Mouse (Mus musculus) forebrain, embryonic 11.5 days (tissue): ENCODE data around the gene Ppp4r1. TPM values are rescaled to one million over a fixed set of nuclear protein-coding genes. Genes with fewer than 3 reads are reported as not detected.

Experiments
- ATAC-seq: fragments of 200-750 bp; cut with Nextera tagmentation; replicated peaks from 2 replicates; pipeline ENCODE4 v1.8.0; 2017; ENCODE audit warnings: moderate TSS enrichment; ENCODE audit not compliant: low FRiP score
- DNase-seq: peaks from one replicate; pipeline ENCODE4 v3.0.0-alpha.2; 2017; ENCODE audit warnings: low spot score
- H3K27ac ChIP-seq: fragments of 300-500 bp; sonication (generic); 2 replicates; pipeline ENCODE4 v1.5.1; 2014; ENCODE audit warnings: low read depth, low read length
- H3K27me3 ChIP-seq: fragments of 300-500 bp; sonication (generic); 2 replicates; pipeline ENCODE4 v1.6.1; 2014; ENCODE audit warnings: mild to moderate bottlenecking, low read length, mixed read lengths; ENCODE audit not compliant: control insufficient read depth, insufficient read depth
- H3K36me3 ChIP-seq: fragments of 300-500 bp; sonication (generic); 2 replicates; pipeline ENCODE4 v1.6.1; 2014; ENCODE audit warnings: mild to moderate bottlenecking, low read length, moderate library complexity, mixed read lengths; ENCODE audit not compliant: control insufficient read depth, insufficient read depth
- H3K4me1 ChIP-seq: fragments of 300-500 bp; sonication (generic); replicated peaks from 2 replicates; pipeline ENCODE4 v1.6.1; 2014; ENCODE audit warnings: low read length, mixed read lengths; ENCODE audit not compliant: control insufficient read depth, insufficient read depth
- H3K4me2 ChIP-seq: fragments of 300-500 bp; sonication (generic); 2 replicates; pipeline ENCODE4 v1.6.1; 2014; ENCODE audit warnings: low read depth, mild to moderate bottlenecking, low read length, moderate library complexity, mixed read lengths; ENCODE audit not compliant: severe bottlenecking
- H3K4me3 ChIP-seq: fragments of 300-500 bp; sonication (generic); 2 replicates; pipeline ENCODE4 v1.5.1; 2014; ENCODE audit warnings: low read depth, low read length
- H3K9ac ChIP-seq: fragments of 300-500 bp; sonication (generic); 2 replicates; pipeline ENCODE4 v1.6.1; 2014; ENCODE audit warnings: low read length
- H3K9me3 ChIP-seq: fragments of 300-500 bp; sonication (generic); 2 replicates; pipeline ENCODE4 v1.6.1; 2016; ENCODE audit warnings: low read length, mixed read lengths; ENCODE audit not compliant: control insufficient read depth
- WGBS: fragments of 180-500 bp; shearing (Covaris S2); extraction: QIAGEN DNeasy Blood & Tissue Kit; methylation state at CpG from one replicate; pipeline ENCODE4 v1.1.7; 2014; 5-methylcytosine and 5-hydroxymethylcytosine counted together
- polyA plus RNA-seq: library from polyadenylated mRNA; unstranded; fragments of >200 nt; fragmentation: Nextera tagmentation; extraction: Ambion mirVana; gene quantifications from 2 replicates; pipeline ENCODE4 v1.2.1, GENCODE M21; 2014

Ppp4r1 gene
- polyA plus RNA-seq: 63.7 and 64.5 TPM in 2 replicates

GRCm38 (mm10) chr17:65782551-65783141 lies at the start of gene Ppp4r1:
TSS of gene Ppp4r1 (plus strand) at chr17:65782573.
- ATAC-seq (peak; percentile 88), DNase-seq (peak; percentile 94)
- Histone ChIP-seq H3K27me3 (no peaks in the 10 kb centered on the region), H3K9me3 (no peaks in the 10 kb centered on the region; the same call in 1 of the 2 replicates), H3K4me1 (peaks cover 7% of the 10 kb centered on the region; the same call in 1 of the 2 replicates), H3K4me3 (peak within 1 kb of the TSS; percentile 96), H3K9ac (peak within 1 kb of the TSS; percentile 98), H3K4me2 (peak within 1 kb of the TSS; percentile 77), H3K36me3 (0 out of 2 replicates have a peak, but pooled peaks cover 3% of the 10 kb centered on the region), H3K27ac (peak within 1 kb of the TSS; percentile 100)
- WGBS: under 1% methylated on average over 71 of the region's 81 CpGs

- Histone ChIP-seq H3K4me2 (no peak overlapping the region), H3K9me3 (no peaks in the 10 kb centered on the region), H3K27me3 (no peaks in the 10 kb centered on the region), H3K4me3 (no peak overlapping the region), H3K27ac (no peak overlapping the region), H3K4me1 (no peaks in the 10 kb centered on the region), H3K36me3 (no peaks in the 10 kb centered on the region), H3K9ac (no peak overlapping the region)
- no peak for ATAC-seq
- DNase-seq: no peak
- 90% methylated on average over 4 of the region's 4 CpGs for WGBS
Measured at GRCm38 (mm10) chr17:65732666-65733065, 49.7 kb upstream of the Ppp4r1 start.

GRCm38 (mm10) chr17:65735088-65735487 lies 47.3 kb upstream of the Ppp4r1 start:
- no peaks in the 10 kb centered on the region for H3K4me1 ChIP-seq
- WGBS: 91% methylated on average over 2 of the region's 2 CpGs
- ATAC-seq (no peak), DNase-seq (no peak)
- H3K9me3 ChIP-seq: no peaks in the 10 kb centered on the region
- no peak overlapping the region for H3K4me3 ChIP-seq
- H3K4me2 ChIP-seq: no peak overlapping the region
- no peaks in the 10 kb centered on the region for H3K36me3 ChIP-seq
- no peaks in the 10 kb centered on the region for H3K27me3 ChIP-seq
- H3K27ac ChIP-seq: no peak overlapping the region
- no peak overlapping the region for H3K9ac ChIP-seq

GRCm38 (mm10) chr17:65737175-65737574 lies 45.2 kb upstream of the Ppp4r1 start:
- ATAC-seq: no peak
- Histone ChIP-seq H3K27me3 (no peaks in the 10 kb centered on the region), H3K9me3 (no peaks in the 10 kb centered on the region), H3K4me2 (no peak overlapping the region), H3K4me1 (peaks cover 2% of the 10 kb centered on the region), H3K9ac (no peak overlapping the region), H3K36me3 (no peaks in the 10 kb centered on the region), H3K4me3 (no peak overlapping the region), H3K27ac (no peak overlapping the region)
- DNase-seq: no peak
- 95% methylated on average over 5 of the region's 5 CpGs for WGBS

GRCm38 (mm10) chr17:65737622-65738021 lies 44.8 kb upstream of the Ppp4r1 start:
- 85% methylated on average over 6 of the region's 6 CpGs for WGBS
- no peak overlapping the region for H3K4me2 ChIP-seq
- H3K27me3 ChIP-seq: no peaks in the 10 kb centered on the region
- H3K4me3 ChIP-seq: no peak overlapping the region
- ATAC-seq: no peak
- no peak overlapping the region for H3K9ac ChIP-seq
- no peak for DNase-seq
- no peaks in the 10 kb centered on the region for H3K36me3 ChIP-seq
- H3K4me1 ChIP-seq: peaks cover 4% of the 10 kb centered on the region
- H3K27ac ChIP-seq: no peak overlapping the region
- H3K9me3 ChIP-seq: no peaks in the 10 kb centered on the region

GRCm38 (mm10) chr17:65739874-65740725 lies 42.3 kb upstream of the Ppp4r1 start:
- ATAC-seq (no peak), DNase-seq (no peak)
- H3K27ac ChIP-seq: no peak overlapping the region
- no peak overlapping the region for H3K4me3 ChIP-seq
- no peaks in the 10 kb centered on the region for H3K27me3 ChIP-seq
- H3K4me2 ChIP-seq: no peak overlapping the region
- H3K36me3 ChIP-seq: no peaks in the 10 kb centered on the region
- H3K4me1 ChIP-seq: peaks cover 5% of the 10 kb centered on the region
- H3K9ac ChIP-seq: no peak overlapping the region
- WGBS: 88% methylated on average over 15 of the region's 15 CpGs
- H3K9me3 ChIP-seq: no peaks in the 10 kb centered on the region

GRCm38 (mm10) chr17:65741565-65741964 lies 40.8 kb upstream of the Ppp4r1 start:
- no peaks in the 10 kb centered on the region for H3K9me3 ChIP-seq
- ATAC-seq: no peak

GRCm38 (mm10) chr17:65742245-65742905 lies 40.0 kb upstream of the Ppp4r1 start:
- WGBS: 34% methylated on average over 10 of the region's 10 CpGs
- Histone ChIP-seq H3K27me3 (no peaks in the 10 kb centered on the region), H3K9ac (no peak overlapping the region), H3K9me3 (no peaks in the 10 kb centered on the region), H3K4me1 (peaks cover 5% of the 10 kb centered on the region), H3K36me3 (no peaks in the 10 kb centered on the region), H3K4me3 (no peak overlapping the region), H3K27ac (peak overlapping the region; percentile 60; the same call in 1 of the 2 replicates), H3K4me2 (no peak overlapping the region)
- peak; percentile 61 for DNase-seq
- ATAC-seq: peak; percentile 84

More at GRCm38 (mm10) chr17:65741565-65741964, 40.8 kb upstream of the Ppp4r1 start:
- WGBS: 89% methylated on average over 4 of the region's 4 CpGs
- Histone ChIP-seq H3K27me3 (no peaks in the 10 kb centered on the region), H3K9ac (no peak overlapping the region), H3K4me3 (no peak overlapping the region), H3K27ac (peak overlapping the region; percentile 60; the same call in 1 of the 2 replicates), H3K4me1 (peaks cover 5% of the 10 kb centered on the region), H3K4me2 (no peak overlapping the region), H3K36me3 (no peaks in the 10 kb centered on the region)
- no peak for DNase-seq
